Mouse (Mus musculus): ENCODE data around the gene Ces1a. TPM values are rescaled to one million over a fixed set of nuclear protein-coding genes. Genes with fewer than 3 reads are reported as not detected.

Gene Ces1a
- polyA plus RNA-seq, 1 experiment, result not detected

DNA sequence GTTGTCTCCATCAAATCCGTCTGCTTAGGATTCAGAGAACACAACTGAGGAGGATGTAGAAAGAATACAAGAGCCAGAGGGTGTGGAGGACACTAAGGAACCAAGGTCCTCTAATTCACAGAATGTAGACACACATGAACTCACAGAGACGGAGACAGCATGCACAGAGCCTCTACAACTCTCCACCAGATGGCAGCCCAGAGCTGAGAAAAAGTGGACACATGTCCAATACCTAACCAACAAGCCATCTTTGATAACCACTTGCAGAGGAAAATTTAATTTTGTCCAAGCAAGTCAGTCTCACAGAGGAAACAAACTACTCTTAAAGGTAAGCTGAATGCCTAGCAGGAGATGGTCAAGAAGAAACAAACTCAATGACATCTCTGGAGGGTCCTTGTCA is 11.2 kb upstream of the Ces1a start:
- no peak overlapping the region for H3K4me3 ChIP-seq (replicated peaks; ENCODE audit: insufficient read depth, low read depth, low read length)
- DNase-seq, result peak; percentile 19 to 46
- H3K4me1 ChIP-seq (ENCODE audit: control insufficient read depth, insufficient read depth, low read length), result no peaks in the 10 kb centered on the region
- TF ChIP-seq POLR2A (IDR thresholded peaks at IDR 0.05; ENCODE audit: borderline replicate concordance, insufficient read depth, low read length) (no peak), CTCF (IDR thresholded peaks at IDR 0.05; ENCODE audit: borderline replicate concordance, insufficient read depth, low read depth, low read length) (peak; percentile 71)
- no peak overlapping the region for H3K27ac ChIP-seq (ENCODE audit: insufficient read depth, low read length)
- H3K27me3 ChIP-seq (ENCODE audit: control insufficient read depth, insufficient read depth, low read length), result no peaks in the 10 kb centered on the region
- 22% methylated on average over 2 of the region's 2 CpGs for WGBS

DNA sequence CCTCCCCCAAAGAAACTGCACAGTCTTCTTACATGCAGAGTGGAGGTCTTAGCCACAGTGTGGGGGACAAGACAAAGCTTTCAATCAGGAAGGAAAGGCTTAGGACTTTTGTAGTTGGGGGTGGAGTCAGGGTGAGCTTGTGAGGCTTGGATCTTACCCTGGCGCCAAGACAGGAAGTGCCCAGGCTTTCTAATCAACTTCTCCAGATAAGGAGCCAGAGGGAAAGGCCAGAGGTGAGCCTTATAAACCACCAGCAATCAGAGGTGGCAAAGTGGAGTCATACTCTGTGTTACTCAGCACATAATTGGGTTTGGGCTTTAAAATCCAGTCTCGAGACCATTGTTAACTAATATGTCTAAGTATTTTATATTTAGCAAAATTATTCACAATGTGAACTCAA is 7.2 kb upstream of the Ces1a start:
- Histone ChIP-seq H3K27ac (ENCODE audit: insufficient read depth, low read length) (no peak overlapping the region), H3K27me3 (ENCODE audit: control insufficient read depth, insufficient read depth, low read length) (no peaks in the 10 kb centered on the region), H3K4me1 (ENCODE audit: control insufficient read depth, insufficient read depth, low read length) (no peaks in the 10 kb centered on the region), H3K4me3 (replicated peaks; ENCODE audit: insufficient read depth, low read depth, low read length) (no peak overlapping the region)
- 71% methylated on average over 2 of the region's 2 CpGs for WGBS
- DNase-seq, result no peak
- no peak for TF ChIP-seq POLR2A (IDR thresholded peaks at IDR 0.05; ENCODE audit: borderline replicate concordance, insufficient read depth, low read length)
- TF ChIP-seq CTCF (IDR thresholded peaks at IDR 0.05; ENCODE audit: borderline replicate concordance, insufficient read depth, low read depth, low read length), result no peak

DNA sequence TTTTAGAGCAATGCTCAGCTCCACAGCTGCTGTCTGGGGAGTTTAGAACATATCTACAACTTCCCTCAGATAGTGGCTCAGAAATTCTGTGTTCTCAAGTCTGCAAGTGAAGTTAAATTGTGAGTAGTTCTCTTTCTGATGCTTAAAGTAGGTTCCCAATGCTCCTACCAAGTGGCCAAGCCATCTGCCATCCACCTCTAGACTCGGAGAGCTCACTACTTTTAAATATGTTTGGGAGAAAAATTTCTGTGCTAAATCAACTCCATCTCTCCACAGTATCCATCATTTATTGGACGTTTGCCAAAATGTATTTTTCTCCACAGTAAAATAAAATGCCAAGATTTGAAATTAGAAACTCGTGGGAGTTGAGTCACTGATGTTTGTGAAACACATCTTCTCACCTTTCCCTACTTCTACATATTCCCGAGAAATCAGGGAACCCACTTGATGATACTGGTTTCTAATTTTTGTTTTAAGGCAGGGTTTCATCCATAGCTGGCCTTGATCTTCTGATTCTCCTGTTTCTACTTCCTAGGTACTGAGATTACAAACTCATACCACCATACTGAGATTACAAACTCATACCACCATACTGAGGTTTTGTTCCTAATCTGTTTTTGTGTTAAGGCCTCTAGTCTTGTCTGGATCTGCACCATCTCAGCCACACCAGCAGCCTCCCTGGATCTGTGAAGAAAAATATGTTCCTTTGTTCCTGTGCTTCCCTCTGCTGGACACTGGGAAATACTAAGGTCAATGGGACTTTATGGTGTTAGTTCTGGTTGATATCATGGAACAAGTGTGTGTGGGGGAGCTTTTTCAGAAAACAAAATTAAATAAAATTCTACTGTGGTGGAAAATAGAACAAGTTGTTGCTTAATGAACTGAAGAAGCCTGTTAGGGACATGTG is 771 bp upstream of the Ces1a start:
- H3K27me3 ChIP-seq (ENCODE audit: control insufficient read depth, insufficient read depth, low read length), result no peaks in the 10 kb centered on the region
- H3K27ac ChIP-seq (ENCODE audit: insufficient read depth, low read length), result no peak overlapping the region
- H3K4me1 ChIP-seq (ENCODE audit: control insufficient read depth, insufficient read depth, low read length), result no peaks in the 10 kb centered on the region
- TF ChIP-seq POLR2A (IDR thresholded peaks at IDR 0.05; ENCODE audit: borderline replicate concordance, insufficient read depth, low read length) (no peak), CTCF (IDR thresholded peaks at IDR 0.05; ENCODE audit: borderline replicate concordance, insufficient read depth, low read depth, low read length) (no peak)
- WGBS, result 31% methylated on average over 4 of the region's 4 CpGs
- no peak overlapping the region for H3K4me3 ChIP-seq (replicated peaks; ENCODE audit: insufficient read depth, low read depth, low read length)
- DNase-seq, result no peak

DNA sequence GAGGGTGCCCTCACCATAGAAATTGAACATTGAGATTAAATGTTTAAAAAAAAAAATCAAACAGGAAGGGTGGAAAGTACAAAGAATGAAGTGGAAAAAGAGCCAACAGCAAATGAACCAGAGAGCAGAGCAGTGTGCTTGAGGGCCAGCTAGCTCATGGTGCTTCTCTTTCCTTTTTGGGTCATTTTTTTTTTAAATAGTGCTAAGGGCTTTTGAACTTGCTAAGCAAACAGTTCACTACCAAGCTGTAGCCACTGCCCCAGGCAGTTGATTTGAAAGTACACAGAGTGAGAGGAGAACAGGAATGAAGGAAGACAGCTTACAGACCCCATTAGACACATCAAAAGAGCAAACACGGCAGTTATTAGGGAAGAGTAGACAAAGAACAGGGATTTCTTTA is 4.9 kb downstream of the Ces1a start:
- DNase-seq, result no peak
- no peaks in the 10 kb centered on the region for H3K4me1 ChIP-seq (ENCODE audit: control insufficient read depth, insufficient read depth, low read length)
- no peak overlapping the region for H3K4me3 ChIP-seq (replicated peaks; ENCODE audit: insufficient read depth, low read depth, low read length)
- H3K27me3 ChIP-seq (ENCODE audit: control insufficient read depth, insufficient read depth, low read length), result no peaks in the 10 kb centered on the region
- TF ChIP-seq CTCF (IDR thresholded peaks at IDR 0.05; ENCODE audit: borderline replicate concordance, insufficient read depth, low read depth, low read length) (no peak), POLR2A (IDR thresholded peaks at IDR 0.05; ENCODE audit: borderline replicate concordance, insufficient read depth, low read length) (no peak)
- WGBS, result 59% methylated on average over 1 of the region's 1 CpGs
- no peak overlapping the region for H3K27ac ChIP-seq (ENCODE audit: insufficient read depth, low read length)

DNA sequence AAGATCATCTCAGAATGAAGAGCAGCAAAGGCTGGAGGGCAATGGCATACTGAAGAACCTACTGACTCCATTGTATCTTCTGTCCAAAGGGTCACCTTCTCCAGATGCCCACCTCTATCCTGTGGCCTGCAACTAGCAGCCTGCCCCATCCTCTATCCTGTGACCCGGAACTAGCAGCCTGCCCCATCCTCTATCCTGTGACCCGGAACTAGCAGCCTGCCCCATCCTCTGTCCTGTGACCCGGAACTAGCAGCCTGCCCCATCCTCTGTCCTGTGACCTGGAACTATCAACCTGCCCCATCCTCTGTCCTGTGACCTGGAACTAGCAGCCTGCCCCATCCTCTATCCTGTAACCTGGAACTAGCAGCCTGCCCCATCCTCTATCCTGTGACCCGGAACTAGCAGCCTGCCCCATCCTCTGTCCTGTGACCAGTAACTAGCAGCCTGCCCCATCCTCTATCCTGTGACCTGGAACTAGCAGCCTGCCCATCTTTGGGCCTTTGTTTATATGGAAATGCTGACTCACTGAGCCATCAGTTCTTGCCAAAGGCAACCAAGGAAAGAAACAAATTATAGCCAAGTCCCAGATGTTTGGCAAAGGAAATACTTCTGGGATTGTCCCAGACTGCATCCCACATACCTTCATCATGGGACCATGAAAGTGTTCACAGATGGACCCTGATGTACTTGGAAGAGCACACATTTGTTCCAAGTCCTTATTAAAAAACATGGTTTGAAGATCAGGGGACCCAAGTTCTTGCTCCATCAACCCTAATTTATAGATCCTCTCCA is 7.0 kb downstream of the Ces1a start:
- no peak overlapping the region for H3K27ac ChIP-seq (ENCODE audit: insufficient read depth, low read length)
- no peaks in the 10 kb centered on the region for H3K4me1 ChIP-seq (ENCODE audit: control insufficient read depth, insufficient read depth, low read length)
- TF ChIP-seq POLR2A (IDR thresholded peaks at IDR 0.05; ENCODE audit: borderline replicate concordance, insufficient read depth, low read length), result no peak
- TF ChIP-seq CTCF (IDR thresholded peaks at IDR 0.05; ENCODE audit: borderline replicate concordance, insufficient read depth, low read depth, low read length), result no peak
- H3K4me3 ChIP-seq (replicated peaks; ENCODE audit: insufficient read depth, low read depth, low read length), result no peak overlapping the region
- 68% methylated on average over 4 of the region's 4 CpGs for whole genome bisulfite sequencing
- no peaks in the 10 kb centered on the region for H3K27me3 ChIP-seq (ENCODE audit: control insufficient read depth, insufficient read depth, low read length)
- DNase-seq, result no peak

DNA sequence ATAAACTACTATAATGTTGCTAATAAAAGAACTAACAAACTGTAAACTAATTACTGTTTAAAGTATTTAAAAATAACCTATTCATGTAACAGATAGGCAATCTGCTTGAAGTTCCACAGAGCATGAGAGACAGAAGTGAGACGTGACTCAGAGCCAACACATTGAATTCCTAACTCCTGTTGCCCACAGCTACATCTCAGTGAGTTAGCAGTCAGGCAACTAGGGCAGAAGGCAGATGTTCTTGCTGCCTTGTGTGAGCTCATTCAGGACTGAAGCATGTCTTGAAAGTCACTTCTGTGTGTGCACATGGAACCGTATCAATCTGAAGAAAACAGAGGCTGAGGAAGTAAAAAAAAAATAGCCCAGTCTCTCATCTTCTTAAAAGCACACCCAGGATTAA is 7.7 kb downstream of the Ces1a start:
- TF ChIP-seq CTCF (IDR thresholded peaks at IDR 0.05; ENCODE audit: borderline replicate concordance, insufficient read depth, low read depth, low read length) (no peak), POLR2A (IDR thresholded peaks at IDR 0.05; ENCODE audit: borderline replicate concordance, insufficient read depth, low read length) (no peak)
- Histone ChIP-seq H3K27ac (ENCODE audit: insufficient read depth, low read length) (no peak overlapping the region), H3K4me1 (ENCODE audit: control insufficient read depth, insufficient read depth, low read length) (no peaks in the 10 kb centered on the region), H3K4me3 (replicated peaks; ENCODE audit: insufficient read depth, low read depth, low read length) (no peak overlapping the region), H3K27me3 (ENCODE audit: control insufficient read depth, insufficient read depth, low read length) (no peaks in the 10 kb centered on the region)
- no peak for DNase-seq
- 53% methylated on average over 2 of the region's 2 CpGs for WGBS

DNA sequence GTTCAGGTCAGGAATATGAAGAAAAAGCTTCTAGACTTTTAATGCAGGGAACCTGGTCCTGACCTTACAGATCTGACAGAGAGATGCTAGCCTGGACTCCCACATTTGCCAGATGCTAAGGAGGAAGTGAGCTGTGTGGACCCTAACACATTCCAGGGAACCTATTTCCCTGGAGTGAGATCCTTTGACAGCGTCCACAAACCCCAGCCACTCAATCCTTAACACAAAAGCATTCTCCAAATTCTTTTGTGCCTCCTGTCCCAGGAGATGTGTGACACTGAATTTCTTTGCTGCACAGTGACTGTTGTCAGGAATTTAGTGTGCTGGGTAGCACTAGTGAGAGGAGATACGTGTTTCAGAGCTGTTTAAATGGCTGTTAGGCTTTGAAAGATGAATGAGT is 9.2 kb downstream of the Ces1a start:
- WGBS, result 13% methylated on average over 2 of the region's 2 CpGs
- Histone ChIP-seq H3K4me1 (ENCODE audit: control insufficient read depth, insufficient read depth, low read length) (no peaks in the 10 kb centered on the region), H3K27me3 (ENCODE audit: control insufficient read depth, insufficient read depth, low read length) (no peaks in the 10 kb centered on the region), H3K4me3 (replicated peaks; ENCODE audit: insufficient read depth, low read depth, low read length) (no peak overlapping the region), H3K27ac (ENCODE audit: insufficient read depth, low read length) (no peak overlapping the region)
- DNase-seq, result no peak
- TF ChIP-seq POLR2A (IDR thresholded peaks at IDR 0.05; ENCODE audit: borderline replicate concordance, insufficient read depth, low read length) (no peak), CTCF (IDR thresholded peaks at IDR 0.05; ENCODE audit: borderline replicate concordance, insufficient read depth, low read depth, low read length) (no peak)
